10 mouse cellular contexts compared by ENCODE assay signal in genomic region chr14:32076896-32077575, GRCm38 (mm10). TPM values are rescaled to one million over a fixed set of nuclear protein-coding genes. Genes with fewer than 3 reads are reported as not detected.
DNase-seq lines count a peak whose midpoint lies in the region; ATAC-seq and TF ChIP-seq lines count a peak whose summit lies in the region.
"Had no signal": no experiment of that assay in that cellular context is flagged by ENCODE, and none has a peak within 500 bp of the region (broad histone marks: within the 10 kb centered on the region; RNA-seq: fewer than 3 reads in every experiment).

No protein-coding gene starts in this region.

- no peaks in the 10 kb centered on the region for H3K9me3 ChIP-seq in intestine, embryonic 14.5 days (ENCODE audit: control insufficient read depth, low read length)
- no peaks in the 10 kb centered on the region for H3K9me3 ChIP-seq in limb, embryonic 11.5 days (ENCODE audit: control insufficient read depth, low read length)
- no peaks in the 10 kb centered on the region for H3K9me3 ChIP-seq in midbrain, postnatal 0 days (ENCODE audit: low read length)
- H3K9me3 ChIP-seq: embryonic facial prominence, embryonic 13.5 days had no signal

- peak; percentile 31 to 53 for DNase-seq in urinary bladder, adult 18-20 months (ENCODE audit: low spot score in 2 of 2)
- DNase-seq in urinary bladder, postnatal 10 days (ENCODE audit: low spot score): no peak
- peak; percentile 85 for DNase-seq in cerebellum, adult 8-10 months
- DNase-seq in forelimb bud, embryonic 11.5 days (ENCODE audit: low read depth, low spot score): peak; percentile 81
- DNase-seq in intestine, embryonic 14.5 days (ENCODE audit: low spot score): peak; percentile 92
- DNase-seq in limb, embryonic 11.5 days (ENCODE audit: low spot score): peak; percentile 88
- peak; percentile 75 for DNase-seq in midbrain, postnatal 0 days (ENCODE audit: low spot score)
- peak; percentile 33 to 52 for DNase-seq in spleen, postnatal 14 days (ENCODE audit: low spot score in 2 of 2)

- peak; percentile 77 for ATAC-seq in intestine, embryonic 14.5 days (replicated peaks; ENCODE audit: low FRiP score, low TSS enrichment, low read depth)
- ATAC-seq in limb, embryonic 11.5 days (ENCODE audit: insufficient number of reproducible peaks, low FRiP score, low TSS enrichment, low read depth): no peak
- 0 out of 2 replicates have a peak, but pooled peaks have one; percentile 41 for ATAC-seq in midbrain, postnatal 0 days (ENCODE audit: low FRiP score)

- no peaks in the 10 kb centered on the region for H3K27me3 ChIP-seq in intestine, embryonic 14.5 days (replicated peaks; ENCODE audit: control insufficient read depth, insufficient read depth, low read length)
- H3K27me3 ChIP-seq in limb, embryonic 11.5 days (ENCODE audit: control insufficient read depth, insufficient read depth, low read length): no peaks in the 10 kb centered on the region
- H3K27me3 ChIP-seq in midbrain, postnatal 0 days (ENCODE audit: insufficient read depth, low read length): no peaks in the 10 kb centered on the region
- H3K27me3 ChIP-seq: embryonic facial prominence, embryonic 13.5 days had no signal

- H3K4me3 ChIP-seq in intestine, embryonic 14.5 days (ENCODE audit: low read depth, low read length): no peak overlapping the region
- H3K4me3 ChIP-seq in limb, embryonic 11.5 days (ENCODE audit: low read depth, low read length): no peak overlapping the region
- H3K4me3 ChIP-seq in midbrain, postnatal 0 days (ENCODE audit: low read depth, low read length): no peak overlapping the region
- H3K4me3 ChIP-seq: embryonic facial prominence, embryonic 13.5 days; myocyte had no signal

- H3K4me2 ChIP-seq in intestine, embryonic 14.5 days (ENCODE audit: low read length): no peak overlapping the region
- no peak overlapping the region for H3K4me2 ChIP-seq in limb, embryonic 11.5 days (ENCODE audit: low read depth, severe bottlenecking)
- H3K4me2 ChIP-seq in midbrain, postnatal 0 days (ENCODE audit: low read depth, low read length, poor library complexity, severe bottlenecking): no peak overlapping the region
- H3K4me2 ChIP-seq: embryonic facial prominence, embryonic 13.5 days had no signal

- TF ChIP-seq CTCF in midbrain, postnatal 0 days (IDR thresholded peaks at IDR 0.05): peak; percentile 98

- H3K4me1 ChIP-seq in intestine, embryonic 14.5 days (replicated peaks; ENCODE audit: control insufficient read depth, insufficient read depth, low read length): no peaks in the 10 kb centered on the region
- H3K4me1 ChIP-seq in limb, embryonic 11.5 days (ENCODE audit: control insufficient read depth, insufficient read depth, low read length): 0 out of 2 replicates have a peak, but pooled peaks cover 2% of the 10 kb centered on the region
- H3K4me1 ChIP-seq in midbrain, postnatal 0 days (ENCODE audit: insufficient read depth, low read length): no peaks in the 10 kb centered on the region
- H3K4me1 ChIP-seq: embryonic facial prominence, embryonic 13.5 days had no signal

- H3K27ac ChIP-seq in intestine, embryonic 14.5 days (ENCODE audit: low read depth): no peak overlapping the region
- no peak overlapping the region for H3K27ac ChIP-seq in limb, embryonic 11.5 days (replicated peaks; ENCODE audit: low read depth, low read length)
- H3K27ac ChIP-seq in midbrain, postnatal 0 days (ENCODE audit: low read depth, low read length): no peak overlapping the region
- H3K27ac ChIP-seq: embryonic facial prominence, embryonic 13.5 days had no signal

- H3K9ac ChIP-seq in intestine, embryonic 14.5 days (ENCODE audit: low read length): no peak overlapping the region
- no peak overlapping the region for H3K9ac ChIP-seq in limb, embryonic 11.5 days (ENCODE audit: low read length)
- no peak overlapping the region for H3K9ac ChIP-seq in midbrain, postnatal 0 days (replicated peaks; ENCODE audit: low read length, poor library complexity, severe bottlenecking)
- H3K9ac ChIP-seq: embryonic facial prominence, embryonic 13.5 days had no signal

- H3K36me3 ChIP-seq in intestine, embryonic 14.5 days (ENCODE audit: control insufficient read depth, insufficient read depth, low read length): peaks cover 14% of the 10 kb centered on the region
- H3K36me3 ChIP-seq in limb, embryonic 11.5 days (ENCODE audit: control insufficient read depth, insufficient read depth, low read length): peaks cover 6% of the 10 kb centered on the region
- peaks cover 8% of the 10 kb centered on the region for H3K36me3 ChIP-seq in midbrain, postnatal 0 days (ENCODE audit: insufficient read depth, low read length)

- 47% methylated on average over 8 of the region's 8 CpGs for WGBS in intestine, embryonic 14.5 days
- 46% methylated on average over 8 of the region's 8 CpGs for WGBS in limb, embryonic 11.5 days
- 54% methylated on average over 8 of the region's 8 CpGs for WGBS in midbrain, postnatal 0 days

RNA-seq across cellular contexts. Expression of gene Oxnad1, which starts 8.1 kb away (rescaled TPM):
- 23.6 and 28.3 TPM in 2 replicates for polyA plus RNA-seq in intestine, embryonic 14.5 days (2014; fragmentation: Nextera tagmentation; extraction: Ambion mirVana)
- 14.7 and 18.3 TPM in 2 replicates for polyA plus RNA-seq in limb, embryonic 11.5 days (2014; fragmentation: Nextera tagmentation; extraction: Ambion mirVana)
- total RNA-seq in midbrain, postnatal 0 days (2014; rRNA removed): 22.6 and 28.2 TPM in 2 replicates
- polyA plus RNA-seq in midbrain, postnatal 0 days (2015; fragmentation: Nextera tagmentation; extraction: Ambion mirVana): 17.8 and 20.0 TPM in 2 replicates

RNA-seq across cellular contexts. Expression of gene Dph3, which starts 8.5 kb away (rescaled TPM):
- polyA plus RNA-seq in intestine, embryonic 14.5 days (2014; fragmentation: Nextera tagmentation; extraction: Ambion mirVana): 112 and 114 TPM in 2 replicates
- 86.8 and 86.9 TPM in 2 replicates for polyA plus RNA-seq in limb, embryonic 11.5 days (2014; fragmentation: Nextera tagmentation; extraction: Ambion mirVana)
- 45.7 and 52.2 TPM in 2 replicates for total RNA-seq in midbrain, postnatal 0 days (2014; rRNA removed)
- 71.1 and 76.0 TPM in 2 replicates for polyA plus RNA-seq in midbrain, postnatal 0 days (2015; fragmentation: Nextera tagmentation; extraction: Ambion mirVana)

RNA-seq across cellular contexts. Expression of gene Galnt15, which starts 48.2 kb away (rescaled TPM):
- polyA plus RNA-seq in intestine, embryonic 14.5 days (2014; fragmentation: Nextera tagmentation; extraction: Ambion mirVana): 0.04 TPM in 2 replicates
- polyA plus RNA-seq in limb, embryonic 11.5 days (2014; fragmentation: Nextera tagmentation; extraction: Ambion mirVana): not detected in 2 replicates
- total RNA-seq in midbrain, postnatal 0 days (2014; rRNA removed): 1.9 TPM in 2 replicates
- polyA plus RNA-seq in midbrain, postnatal 0 days (2015; fragmentation: Nextera tagmentation; extraction: Ambion mirVana): 0.59 and 0.77 TPM in 2 replicates
- polyA plus RNA-seq: myocyte had no signal
